Mouse (Mus musculus): Measurements from ENCODE around the gene Nme2. TPM values are rescaled to one million over a fixed set of nuclear protein-coding genes. Genes with fewer than 3 reads are reported as not detected.

The Nme2 gene
- polyA plus RNA-seq, 1 experiment from 2014 or later, result 187 TPM

GRCm38 (mm10) chr11:93984619-93985018, 28.6 kb upstream of the Nme2 start:
- Histone ChIP-seq H3K27ac (no peak overlapping the region), H3K4me3 (ENCODE audit: inconsistent target) (no peak overlapping the region), H3K36me3 (ENCODE audit: inconsistent target) (no peaks in the 10 kb centered on the region), H3K79me2 (ENCODE audit: inconsistent target) (no peaks in the 10 kb centered on the region)
- WGBS (ENCODE audit: missing documents), result 78% methylated on average over 3 of the region's 3 CpGs

GRCm38 (mm10) chr11:93979502-93980049, 23.5 kb upstream of the Nme2 start:
- no peaks in the 10 kb centered on the region for H3K36me3 ChIP-seq (ENCODE audit: inconsistent target)
- H3K79me2 ChIP-seq (ENCODE audit: inconsistent target), result no peaks in the 10 kb centered on the region
- WGBS (ENCODE audit: missing documents), result 64% methylated on average over 6 of the region's 6 CpGs
- no peak overlapping the region for H3K27ac ChIP-seq
- H3K4me3 ChIP-seq (ENCODE audit: inconsistent target), result no peak overlapping the region

GRCm38 (mm10) chr11:93972951-93973350, 16.9 kb upstream of the Nme2 start:
- H3K27ac ChIP-seq, result no peak overlapping the region
- H3K4me3 ChIP-seq (ENCODE audit: inconsistent target), result no peak overlapping the region
- peaks cover 2% of the 10 kb centered on the region for H3K79me2 ChIP-seq (ENCODE audit: inconsistent target)
- H3K36me3 ChIP-seq (ENCODE audit: inconsistent target), result no peaks in the 10 kb centered on the region
- WGBS (ENCODE audit: missing documents), result 93% methylated on average over 5 of the region's 5 CpGs

GRCm38 (mm10) chr11:93969799-93970198, 13.7 kb upstream of the Nme2 start:
- H3K27ac ChIP-seq, result no peak overlapping the region
- H3K79me2 ChIP-seq (ENCODE audit: inconsistent target), result peaks cover 33% of the 10 kb centered on the region
- H3K4me3 ChIP-seq (ENCODE audit: inconsistent target), result no peak overlapping the region
- 100% methylated on average over 1 of the region's 1 CpGs for WGBS (ENCODE audit: missing documents)
- 0 out of 2 replicates have a peak, but pooled peaks cover 5% of the 10 kb centered on the region for H3K36me3 ChIP-seq (ENCODE audit: inconsistent target)

- H3K36me3 ChIP-seq (ENCODE audit: inconsistent target), result 0 out of 2 replicates have a peak, but pooled peaks cover 7% of the 10 kb centered on the region
- 98% methylated on average over 6 of the region's 6 CpGs for WGBS (ENCODE audit: missing documents)
- peak overlapping the region; percentile 47; the same call in 1 of the 2 replicates for H3K27ac ChIP-seq
- H3K4me3 ChIP-seq (ENCODE audit: inconsistent target), result no peak overlapping the region
- peaks cover 39% of the 10 kb centered on the region for H3K79me2 ChIP-seq (ENCODE audit: inconsistent target)
Observed at GRCm38 (mm10) chr11:93969171-93969570, 13.1 kb upstream of the Nme2 start.

GRCm38 (mm10) chr11:93968848-93969128, 12.7 kb upstream of the Nme2 start:
- Histone ChIP-seq H3K36me3 (ENCODE audit: inconsistent target) (0 out of 2 replicates have a peak, but pooled peaks cover 7% of the 10 kb centered on the region), H3K27ac (peak overlapping the region; percentile 47), H3K4me3 (ENCODE audit: inconsistent target) (peak overlapping the region; percentile 98; the same call in 1 of the 2 replicates)

GRCm38 (mm10) chr11:93968005-93968847, 12.2 kb upstream of the Nme2 start, which contains the start of the genes Gm20390 and Nme1:
Gene Gm20390, minus strand, starts transcription at chr11:93968293.
Gene Nme1, minus strand, starts transcription at chr11:93968521.
- peak within 1 kb of the TSS; percentile 72 for H3K27ac ChIP-seq
- H3K79me2 ChIP-seq (ENCODE audit: inconsistent target), result peaks cover 44% of the 10 kb centered on the region
- WGBS (ENCODE audit: missing documents), result under 1% methylated on average over 40 of the region's 40 CpGs
- 0 out of 2 replicates have a peak, but pooled peaks cover 7% of the 10 kb centered on the region for H3K36me3 ChIP-seq (ENCODE audit: inconsistent target)
- H3K4me3 ChIP-seq (ENCODE audit: inconsistent target), result peak within 1 kb of the TSS; percentile 98

More at GRCm38 (mm10) chr11:93968848-93969128, 12.7 kb upstream of the Nme2 start:
- WGBS (ENCODE audit: missing documents), result 41% methylated on average over 6 of the region's 6 CpGs
- peaks cover 43% of the 10 kb centered on the region for H3K79me2 ChIP-seq (ENCODE audit: inconsistent target)

- Histone ChIP-seq H3K79me2 (ENCODE audit: inconsistent target) (peaks cover 44% of the 10 kb centered on the region), H3K27ac (peak overlapping the region; percentile 72), H3K4me3 (ENCODE audit: inconsistent target) (peak overlapping the region; percentile 98), H3K36me3 (ENCODE audit: inconsistent target) (0 out of 2 replicates have a peak, but pooled peaks cover 7% of the 10 kb centered on the region)
- WGBS (ENCODE audit: missing documents), result 5% methylated on average over 11 of the region's 11 CpGs
Observed at GRCm38 (mm10) chr11:93967381-93967780, 11.3 kb upstream of the Nme2 start.

GRCm38 (mm10) chr11:93965391-93965790, 9.3 kb upstream of the Nme2 start:
- no peak overlapping the region for H3K27ac ChIP-seq
- H3K4me3 ChIP-seq (ENCODE audit: inconsistent target), result no peak overlapping the region
- WGBS (ENCODE audit: missing documents), result 97% methylated on average over 6 of the region's 6 CpGs
- peaks cover 12% of the 10 kb centered on the region; the same call in 1 of the 2 replicates for H3K36me3 ChIP-seq (ENCODE audit: inconsistent target)
- peaks cover 44% of the 10 kb centered on the region for H3K79me2 ChIP-seq (ENCODE audit: inconsistent target)

GRCm38 (mm10) chr11:93963013-93963412, 7.0 kb upstream of the Nme2 start:
- peaks cover 43% of the 10 kb centered on the region for H3K79me2 ChIP-seq (ENCODE audit: inconsistent target)
- peaks cover 28% of the 10 kb centered on the region; the same call in 1 of the 2 replicates for H3K36me3 ChIP-seq (ENCODE audit: inconsistent target)
- 59% methylated on average over 3 of the region's 4 CpGs for WGBS (ENCODE audit: missing documents)
- H3K4me3 ChIP-seq (ENCODE audit: inconsistent target), result no peak overlapping the region
- no peak overlapping the region for H3K27ac ChIP-seq

- Histone ChIP-seq H3K79me2 (ENCODE audit: inconsistent target) (peaks cover 27% of the 10 kb centered on the region), H3K4me3 (ENCODE audit: inconsistent target) (no peak overlapping the region), H3K36me3 (ENCODE audit: inconsistent target) (peaks cover 28% of the 10 kb centered on the region; the same call in 1 of the 2 replicates), H3K27ac (no peak overlapping the region)
- 91% methylated on average over 6 of the region's 6 CpGs for WGBS (ENCODE audit: missing documents)
Observed at GRCm38 (mm10) chr11:93961482-93961881, 5.4 kb upstream of the Nme2 start.

- peaks cover 21% of the 10 kb centered on the region; the same call in 1 of the 2 replicates for H3K36me3 ChIP-seq (ENCODE audit: inconsistent target)
- 86% methylated on average over 4 of the region's 4 CpGs for WGBS (ENCODE audit: missing documents)
Observed at GRCm38 (mm10) chr11:93957746-93958145, 1.7 kb upstream of the Nme2 start.

GRCm38 (mm10) chr11:93957031-93957555, 1.0 kb upstream of the Nme2 start:
- Histone ChIP-seq H3K36me3 (ENCODE audit: inconsistent target) (peaks cover 21% of the 10 kb centered on the region; the same call in 1 of the 2 replicates), H3K4me3 (ENCODE audit: inconsistent target) (no peak overlapping the region), H3K27ac (peak overlapping the region; percentile 88; the same call in 1 of the 2 replicates), H3K79me2 (ENCODE audit: inconsistent target) (peaks cover 33% of the 10 kb centered on the region)
- WGBS (ENCODE audit: missing documents), result 91% methylated on average over 2 of the region's 2 CpGs

More at GRCm38 (mm10) chr11:93957746-93958145, 1.7 kb upstream of the Nme2 start:
- Histone ChIP-seq H3K79me2 (ENCODE audit: inconsistent target) (peaks cover 26% of the 10 kb centered on the region), H3K4me3 (ENCODE audit: inconsistent target) (no peak overlapping the region), H3K27ac (no peak overlapping the region)

GRCm38 (mm10) chr11:93955256-93956150, 556 bp downstream of the Nme2 start:
- peak overlapping the region; percentile 87 for H3K4me3 ChIP-seq (ENCODE audit: inconsistent target)
- H3K27ac ChIP-seq, result peak overlapping the region; percentile 88
- WGBS (ENCODE audit: missing documents), result under 1% methylated on average over 60 of the region's 67 CpGs
- peaks cover 23% of the 10 kb centered on the region; the same call in 1 of the 2 replicates for H3K36me3 ChIP-seq (ENCODE audit: inconsistent target)
- peaks cover 36% of the 10 kb centered on the region for H3K79me2 ChIP-seq (ENCODE audit: inconsistent target)

Measured in macrophage (primary cell).